Mouse (Mus musculus) CD4-positive helper T cell, adult 2 months (primary cell): ENCODE results near the gene March9.

Experiments
- DNase-seq: peaks from one replicate; pipeline ENCODE4 v3.0.0-alpha.2; 2012; ENCODE audit warnings: low read depth, missing footprints, low spot score

Gene March9

GRCm38 (mm10) chr10:127037641-127038040 is 22.3 kb downstream of the March9 start:
- DNase-seq: no peak

GRCm38 (mm10) chr10:127036273-127036672 is 23.7 kb downstream of the March9 start:
- no peak for DNase-seq

- no peak for DNase-seq
These were observed 26.7 kb downstream of the March9 start for GRCm38 (mm10) chr10:127033301-127033741.

GRCm38 (mm10) chr10:127030336-127031296 is 29.4 kb downstream of the March9 start, which contains the start of gene Tsfm:
Gene Tsfm (minus strand): TSS chr10:127030840.
- peak; percentile 89 for DNase-seq

- no peak for DNase-seq
These were observed 41.6 kb downstream of the March9 start for GRCm38 (mm10) chr10:127018422-127018821.

GRCm38 (mm10) chr10:127017071-127017470 is 42.9 kb downstream of the March9 start:
- DNase-seq: no peak

- DNase-seq: no peak
These were observed 43.5 kb downstream of the March9 start for GRCm38 (mm10) chr10:127016488-127016887.
